11 mouse cellular contexts compared by ENCODE assay signal in the genomic region with DNA sequence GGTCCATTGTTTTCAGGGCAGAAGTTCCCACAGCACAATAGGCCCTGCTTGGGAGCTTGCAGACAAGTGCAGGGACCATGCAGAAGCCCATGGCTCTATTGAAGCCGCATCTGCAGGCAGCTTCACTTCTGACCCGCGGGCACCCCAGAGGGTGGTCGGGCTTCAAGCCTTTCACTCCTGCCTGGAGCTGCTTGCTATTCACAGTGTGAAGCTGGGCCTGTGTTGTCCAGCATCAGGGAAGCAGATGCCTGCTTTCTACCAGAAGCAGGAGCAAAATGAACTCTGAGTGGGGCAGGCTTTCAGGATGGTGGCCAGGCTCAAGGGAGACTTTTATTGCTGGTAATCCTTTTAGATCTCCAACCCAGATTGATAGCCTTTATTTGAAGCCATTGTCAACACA.
A peak's percentile ranks its signal among the peaks of the same experiment; 100 is the strongest.
DNase-seq lines count a peak whose midpoint lies in the region; ATAC-seq and TF ChIP-seq lines count a peak whose summit lies in the region.
"Had no signal": no experiment of that assay in that cellular context is flagged by ENCODE, and none has a peak within 500 bp of the region (broad histone marks: within the 10 kb centered on the region; RNA-seq: fewer than 3 reads in every experiment).

No protein-coding gene starts in this region.

- no peaks in the 10 kb centered on the region for H3K36me3 ChIP-seq in forebrain, embryonic 13.5 days (ENCODE audit: poor library complexity, severe bottlenecking)
- H3K36me3 ChIP-seq in hindbrain, postnatal 0 days (ENCODE audit: insufficient read depth, low read length): no peaks in the 10 kb centered on the region
- no peaks in the 10 kb centered on the region for H3K36me3 ChIP-seq in neural tube, embryonic 11.5 days (ENCODE audit: control insufficient read depth, insufficient read depth, low read length)

- H3K9ac ChIP-seq in forebrain, embryonic 13.5 days: no peak overlapping the region
- no peak overlapping the region for H3K9ac ChIP-seq in hindbrain, postnatal 0 days (replicated peaks; ENCODE audit: low read length)
- no peak overlapping the region for H3K9ac ChIP-seq in neural tube, embryonic 11.5 days (ENCODE audit: low read length)

- H3K27me3 ChIP-seq in forebrain, embryonic 13.5 days: peaks cover 33% of the 10 kb centered on the region
- no peaks in the 10 kb centered on the region for H3K27me3 ChIP-seq in hindbrain, postnatal 0 days (ENCODE audit: insufficient read depth, low read length)
- H3K27me3 ChIP-seq in neural tube, embryonic 11.5 days (ENCODE audit: control insufficient read depth, insufficient read depth, low read length): no peaks in the 10 kb centered on the region

- ATAC-seq in forebrain, embryonic 13.5 days: peak; percentile 48; the same call in 1 of the 2 replicates
- ATAC-seq in hindbrain, postnatal 0 days: peak; percentile 40; the same call in 1 of the 2 replicates
- peak; percentile 88 for ATAC-seq in neural tube, embryonic 11.5 days (ENCODE audit: insufficient read depth, low FRiP score, low TSS enrichment)

- H3K4me1 ChIP-seq in forebrain, embryonic 13.5 days: peaks cover 6% of the 10 kb centered on the region
- H3K4me1 ChIP-seq in hindbrain, postnatal 0 days (ENCODE audit: insufficient read depth, low read length): no peaks in the 10 kb centered on the region
- peaks cover 7% of the 10 kb centered on the region for H3K4me1 ChIP-seq in neural tube, embryonic 11.5 days (ENCODE audit: control insufficient read depth, insufficient read depth, low read length)

- H3K27ac ChIP-seq in forebrain, embryonic 13.5 days: no peak overlapping the region
- no peak overlapping the region for H3K27ac ChIP-seq in hindbrain, postnatal 0 days
- H3K27ac ChIP-seq in neural tube, embryonic 11.5 days (ENCODE audit: low read depth, low read length): peak overlapping the region; percentile 21; the same call in 1 of the 2 replicates

- 2% methylated on average over 4 of the region's 4 CpGs for WGBS in forebrain, embryonic 13.5 days
- WGBS in hindbrain, postnatal 0 days: 4% methylated on average over 4 of the region's 4 CpGs
- 4% methylated on average over 4 of the region's 4 CpGs for WGBS in neural tube, embryonic 11.5 days

- no peak overlapping the region for H3K4me2 ChIP-seq in forebrain, embryonic 13.5 days
- H3K4me2 ChIP-seq in hindbrain, postnatal 0 days (ENCODE audit: low read depth, low read length): no peak overlapping the region
- no peak overlapping the region for H3K4me2 ChIP-seq in neural tube, embryonic 11.5 days (ENCODE audit: low read depth)

- TF ChIP-seq CTCF in hindbrain, postnatal 0 days (IDR thresholded peaks at IDR 0.05; ENCODE audit: low read depth): no peak

- no peak overlapping the region for H3K4me3 ChIP-seq in forebrain, embryonic 13.5 days
- H3K4me3 ChIP-seq in hindbrain, postnatal 0 days (ENCODE audit: low read length): no peak overlapping the region
- no peak overlapping the region for H3K4me3 ChIP-seq in neural tube, embryonic 11.5 days (ENCODE audit: low read depth, low read length)

- peak; percentile 80 for DNase-seq in embryo, embryonic 11 days
- DNase-seq in hindbrain, postnatal 0 days (ENCODE audit: low spot score): peak; percentile 43
- peak; percentile 77 for DNase-seq in neural tube, embryonic 11.5 days (ENCODE audit: low spot score)
- DNase-seq in thymus, postnatal 36 days: no peak
- DNase-seq in layer of hippocampus, adult 9-10 months (ENCODE audit: low spot score): no peak
- DNase-seq in gastrocnemius, adult 18-20 months (ENCODE audit: low spot score): no peak
- DNase-seq: adrenal gland, adult 8-10 months; gastrocnemius, postnatal 25 days; heart, postnatal 14 days; lung, postnatal 14 days had no signal

- H3K9me3 ChIP-seq in forebrain, embryonic 13.5 days (replicated peaks): no peaks in the 10 kb centered on the region
- no peaks in the 10 kb centered on the region for H3K9me3 ChIP-seq in hindbrain, postnatal 0 days (ENCODE audit: low read length)
- no peaks in the 10 kb centered on the region for H3K9me3 ChIP-seq in neural tube, embryonic 11.5 days (ENCODE audit: control insufficient read depth, low read length)

Comparison
In these comparisons a context has a peak if more than half of its experiments do, and no peak if none do; other contexts are left out.
1. DNase-seq: peak in embryo, embryonic 11 days (single experiment), hindbrain, postnatal 0 days (single experiment) and neural tube, embryonic 11.5 days (single experiment); none in thymus, postnatal 36 days (0 of 2), layer of hippocampus, adult 9-10 months (single experiment) and gastrocnemius, adult 18-20 months (single experiment).
2. Peak in every context shown above with its lines, with median percentiles within 50 percentile points of each other: ATAC-seq.